9 mouse cellular contexts compared by ENCODE assay signal in the genomic region with DNA sequence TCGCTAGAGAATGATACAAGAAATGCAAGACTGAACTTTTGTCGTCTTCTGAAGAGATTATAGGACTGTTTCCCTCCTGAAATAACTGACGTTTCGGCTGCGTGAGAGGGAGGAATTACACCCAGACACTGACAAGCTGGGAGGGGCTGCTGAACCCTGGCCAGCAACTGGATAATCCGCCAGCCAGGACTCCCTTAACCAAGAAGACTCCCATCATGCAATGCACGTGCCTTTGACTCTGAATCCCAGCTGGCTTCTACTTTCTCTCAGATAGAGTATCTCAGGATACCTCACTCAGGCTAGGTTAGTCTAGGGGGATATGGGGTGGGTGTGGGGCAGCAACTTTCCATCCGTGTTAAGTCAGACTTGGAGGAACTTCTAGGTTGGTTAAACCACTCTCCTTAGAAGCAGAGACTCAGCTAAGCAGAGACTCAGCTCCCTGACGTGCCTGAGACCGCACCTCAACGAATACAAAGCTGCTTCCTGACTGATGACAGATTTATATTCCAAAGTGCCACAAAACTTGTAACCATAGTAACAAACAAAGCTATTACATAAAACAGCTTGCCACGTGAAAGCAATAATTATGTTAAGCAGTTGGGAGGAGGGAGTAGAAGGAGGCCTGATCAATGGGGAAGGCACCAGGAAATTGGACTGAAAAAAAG.
A peak's percentile ranks its signal among the peaks of the same experiment; 100 is the strongest.
DNase-seq lines count a peak whose midpoint lies in the region; ATAC-seq and TF ChIP-seq lines count a peak whose summit lies in the region.
"Had no signal": no experiment of that assay in that cellular context is flagged by ENCODE, and none has a peak within 500 bp of the region (broad histone marks: within the 10 kb centered on the region; RNA-seq: fewer than 3 reads in every experiment).

No protein-coding gene starts in this region.

- 45% methylated on average over 12 of the region's 12 CpGs for WGBS in intestine, embryonic 16.5 days
- WGBS in limb, embryonic 15.5 days, result 23% methylated on average over 12 of the region's 12 CpGs
- 38% methylated on average over 12 of the region's 12 CpGs for WGBS in midbrain, postnatal 0 days

- 0 out of 2 replicates have a peak, but pooled peaks cover 4% of the 10 kb centered on the region for H3K4me1 ChIP-seq in intestine, embryonic 16.5 days (ENCODE audit: control insufficient read depth, insufficient read depth, low read length)
- peaks cover 6% of the 10 kb centered on the region; the same call in 1 of the 2 replicates for H3K4me1 ChIP-seq in limb, embryonic 15.5 days
- no peaks in the 10 kb centered on the region for H3K4me1 ChIP-seq in midbrain, postnatal 0 days (ENCODE audit: insufficient read depth, low read length)

- H3K9me3 ChIP-seq in intestine, embryonic 16.5 days (ENCODE audit: control insufficient read depth, low read length), result no peaks in the 10 kb centered on the region
- H3K9me3 ChIP-seq in limb, embryonic 15.5 days, result no peaks in the 10 kb centered on the region
- no peaks in the 10 kb centered on the region for H3K9me3 ChIP-seq in midbrain, postnatal 0 days (ENCODE audit: low read length)
- H3K9me3 ChIP-seq: midbrain, embryonic 12.5 days had no signal

- peak; percentile 32 for ATAC-seq in CD4-positive, CD25-positive, alpha-beta regulatory T cell, adult 4 months
- peak; percentile 60 for ATAC-seq in intestine, embryonic 16.5 days
- 0 out of 2 replicates have a peak, but pooled peaks have one; percentile 24 for ATAC-seq in limb, embryonic 15.5 days (ENCODE audit: insufficient number of reproducible peaks, low FRiP score, low TSS enrichment, low read depth)
- ATAC-seq in activated CD4-positive, CD25-positive, alpha-beta regulatory T cell, adult 4 months, result no peak
- no peak for ATAC-seq in midbrain, postnatal 0 days (ENCODE audit: low FRiP score)

- no peaks in the 10 kb centered on the region for H3K27me3 ChIP-seq in intestine, embryonic 16.5 days (replicated peaks; ENCODE audit: control insufficient read depth, insufficient read depth, low read length)
- no peaks in the 10 kb centered on the region for H3K27me3 ChIP-seq in limb, embryonic 15.5 days
- H3K27me3 ChIP-seq in midbrain, postnatal 0 days (ENCODE audit: insufficient read depth, low read length), result no peaks in the 10 kb centered on the region
- H3K27me3 ChIP-seq: midbrain, embryonic 12.5 days had no signal

- H3K27ac ChIP-seq in intestine, embryonic 16.5 days (ENCODE audit: low read length), result no peak overlapping the region
- 0 out of 2 replicates have a peak overlapping the region, but pooled peaks have one; percentile 2 for H3K27ac ChIP-seq in limb, embryonic 15.5 days
- H3K27ac ChIP-seq in midbrain, postnatal 0 days (ENCODE audit: low read depth, low read length), result no peak overlapping the region
- H3K27ac ChIP-seq: layer of hippocampus, adult 2 months; midbrain, embryonic 12.5 days had no signal

- TF ChIP-seq CTCF in midbrain, postnatal 0 days (IDR thresholded peaks at IDR 0.05), result no peak

- peak; percentile 12 for DNase-seq in CD4-positive helper T cell, adult 2 months (ENCODE audit: low read depth, low spot score)
- DNase-seq in thymus, postnatal 14 days, result no peak
- no peak for DNase-seq in midbrain, postnatal 0 days (ENCODE audit: low spot score)

- no peaks in the 10 kb centered on the region for H3K36me3 ChIP-seq in intestine, embryonic 16.5 days (ENCODE audit: control insufficient read depth, insufficient read depth, low read length)
- H3K36me3 ChIP-seq in limb, embryonic 15.5 days, result no peaks in the 10 kb centered on the region
- H3K36me3 ChIP-seq in midbrain, postnatal 0 days (ENCODE audit: insufficient read depth, low read length), result no peaks in the 10 kb centered on the region
- H3K36me3 ChIP-seq: midbrain, embryonic 12.5 days had no signal

- no peak overlapping the region for H3K4me2 ChIP-seq in intestine, embryonic 16.5 days (ENCODE audit: low read depth, low read length)
- H3K4me2 ChIP-seq in limb, embryonic 15.5 days, result no peak overlapping the region
- no peak overlapping the region for H3K4me2 ChIP-seq in midbrain, postnatal 0 days (ENCODE audit: low read depth, low read length, poor library complexity, severe bottlenecking)
- H3K4me2 ChIP-seq: midbrain, embryonic 12.5 days had no signal

- H3K4me3 ChIP-seq in intestine, embryonic 16.5 days (ENCODE audit: low read length), result no peak overlapping the region
- no peak overlapping the region for H3K4me3 ChIP-seq in limb, embryonic 15.5 days
- no peak overlapping the region for H3K4me3 ChIP-seq in midbrain, postnatal 0 days (ENCODE audit: low read depth, low read length)
- H3K4me3 ChIP-seq: layer of hippocampus, adult 2 months; midbrain, embryonic 12.5 days had no signal

- H3K9ac ChIP-seq in intestine, embryonic 16.5 days (ENCODE audit: low read depth, low read length), result no peak overlapping the region
- no peak overlapping the region for H3K9ac ChIP-seq in limb, embryonic 15.5 days
- H3K9ac ChIP-seq in midbrain, postnatal 0 days (replicated peaks; ENCODE audit: low read length, poor library complexity, severe bottlenecking), result no peak overlapping the region
- H3K9ac ChIP-seq: midbrain, embryonic 12.5 days had no signal

Comparison
In these comparisons a context has a peak if more than half of its experiments do, and no peak if none do; other contexts are left out.
1. ATAC-seq: peak in CD4-positive, CD25-positive, alpha-beta regulatory T cell, adult 4 months (single experiment), intestine, embryonic 16.5 days (single experiment) and limb, embryonic 15.5 days (single experiment); none in activated CD4-positive, CD25-positive, alpha-beta regulatory T cell, adult 4 months (single experiment) and midbrain, postnatal 0 days (single experiment).